Mouse (Mus musculus) erythroblast, embryonic 14.5 days (primary cell): ENCODE data around the gene Scn3a. TPM values are rescaled to one million over a fixed set of nuclear protein-coding genes. Genes with fewer than 3 reads are reported as not detected.

Experiments used
- H3K27me3 ChIP-seq: 2 replicates; pipeline ENCODE4 v1.6.1; 2012; ENCODE audit warnings: inconsistent platforms; ENCODE audit not compliant: control insufficient read depth
- H3K36me3 ChIP-seq: 2 replicates; pipeline ENCODE4 v1.6.1; 2012; ENCODE audit warnings: mild to moderate bottlenecking, inconsistent platforms; ENCODE audit not compliant: control insufficient read depth
- H3K4me1 ChIP-seq: 2 replicates; pipeline ENCODE4 v1.6.1; 2012; ENCODE audit warnings: inconsistent platforms; ENCODE audit not compliant: control insufficient read depth
- H3K4me3 ChIP-seq: replicated peaks from 2 replicates; pipeline ENCODE3; 2012; ENCODE audit warnings: moderate library complexity, mild to moderate bottlenecking, inconsistent platforms
- H3K9me3 ChIP-seq: 2 replicates; pipeline ENCODE4 v1.6.1; 2012; ENCODE audit warnings: low read length, inconsistent platforms, mixed read lengths; ENCODE audit not compliant: control insufficient read depth
- GATA1 ChIP-seq: IDR thresholded peaks from 2 replicates; pipeline ENCODE4 v1.6.1; 2012; ENCODE audit warnings: low read length, inconsistent platforms, mixed read lengths
- TAL1 ChIP-seq: IDR thresholded peaks from 3 replicates; pipeline ENCODE4 v1.6.1; 2012; ENCODE audit warnings: low read length, inconsistent platforms, mixed read lengths
- polyA plus RNA-seq: library from polyadenylated mRNA; stranded (reverse); fragments of >175 nt; gene quantifications from 2 replicates; pipeline ENCODE4 v1.2.3, GENCODE M21; 2012

Gene Scn3a
- polyA plus RNA-seq, 1 experiment = not detected

DNA sequence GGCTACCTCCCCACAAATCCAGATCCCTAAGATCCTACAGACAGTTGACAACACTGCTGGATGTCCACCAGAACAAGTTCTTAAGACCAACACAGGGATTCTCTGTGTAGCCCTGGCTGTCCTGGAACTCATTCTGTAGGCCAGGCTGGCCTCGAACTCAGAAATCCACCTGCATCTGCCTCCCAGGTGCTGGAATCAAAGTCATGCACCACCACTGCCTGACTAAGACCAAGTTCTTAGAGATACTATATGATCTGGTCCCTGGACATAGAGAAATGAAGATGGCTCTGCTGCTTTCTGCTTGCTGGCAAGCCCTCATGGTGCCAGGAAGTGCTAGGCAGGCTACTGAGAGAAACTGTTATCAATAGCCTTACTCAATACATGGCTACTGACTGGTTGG, 150.9 kb downstream of the Scn3a start:
- Histone ChIP-seq H3K4me3 (no peak overlapping the region), H3K9me3 (no peaks in the 10 kb centered on the region), H3K4me1 (no peaks in the 10 kb centered on the region), H3K27me3 (no peaks in the 10 kb centered on the region), H3K36me3 (no peaks in the 10 kb centered on the region)
- no peak for TF ChIP-seq GATA1
- no peak for TF ChIP-seq TAL1

- H3K4me1 ChIP-seq = no peaks in the 10 kb centered on the region
- TF ChIP-seq GATA1 = no peak
- no peak for TF ChIP-seq TAL1
- H3K27me3 ChIP-seq = no peaks in the 10 kb centered on the region
- H3K36me3 ChIP-seq = no peaks in the 10 kb centered on the region
- no peak overlapping the region for H3K4me3 ChIP-seq
- H3K9me3 ChIP-seq = no peaks in the 10 kb centered on the region
These were observed 152.1 kb downstream of the Scn3a start for GRCm38 (mm10) chr2:65415294-65415693.

- TF ChIP-seq GATA1 (no peak), TAL1 (no peak)
- Histone ChIP-seq H3K27me3 (no peaks in the 10 kb centered on the region), H3K36me3 (no peaks in the 10 kb centered on the region), H3K9me3 (no peaks in the 10 kb centered on the region), H3K4me3 (no peak overlapping the region), H3K4me1 (no peaks in the 10 kb centered on the region)
These were observed 152.6 kb downstream of the Scn3a start for GRCm38 (mm10) chr2:65414806-65415281.

GRCm38 (mm10) chr2:65414237-65414636, 153.2 kb downstream of the Scn3a start:
- H3K4me1 ChIP-seq = no peaks in the 10 kb centered on the region
- H3K27me3 ChIP-seq = no peaks in the 10 kb centered on the region
- H3K9me3 ChIP-seq = no peaks in the 10 kb centered on the region
- H3K36me3 ChIP-seq = no peaks in the 10 kb centered on the region
- TF ChIP-seq TAL1 = no peak
- TF ChIP-seq GATA1 = no peak
- no peak overlapping the region for H3K4me3 ChIP-seq

- Histone ChIP-seq H3K4me3 (no peak overlapping the region), H3K9me3 (no peaks in the 10 kb centered on the region), H3K27me3 (no peaks in the 10 kb centered on the region), H3K4me1 (no peaks in the 10 kb centered on the region), H3K36me3 (no peaks in the 10 kb centered on the region)
- TF ChIP-seq GATA1 = no peak
- no peak for TF ChIP-seq TAL1
These were observed 153.7 kb downstream of the Scn3a start for GRCm38 (mm10) chr2:65413746-65414145.

Other genes with a start within 250 kb of the Scn3a start
- gene Slc38a11, start 203.6 kb downstream of the Scn3a start, polyA plus RNA-seq = not detected in 2 replicates
- not detected in 2 replicates for gene Scn2a, start 53.1 kb upstream of the Scn3a start, polyA plus RNA-seq